8 mouse cellular contexts compared by ENCODE assay signal in the genomic region with DNA sequence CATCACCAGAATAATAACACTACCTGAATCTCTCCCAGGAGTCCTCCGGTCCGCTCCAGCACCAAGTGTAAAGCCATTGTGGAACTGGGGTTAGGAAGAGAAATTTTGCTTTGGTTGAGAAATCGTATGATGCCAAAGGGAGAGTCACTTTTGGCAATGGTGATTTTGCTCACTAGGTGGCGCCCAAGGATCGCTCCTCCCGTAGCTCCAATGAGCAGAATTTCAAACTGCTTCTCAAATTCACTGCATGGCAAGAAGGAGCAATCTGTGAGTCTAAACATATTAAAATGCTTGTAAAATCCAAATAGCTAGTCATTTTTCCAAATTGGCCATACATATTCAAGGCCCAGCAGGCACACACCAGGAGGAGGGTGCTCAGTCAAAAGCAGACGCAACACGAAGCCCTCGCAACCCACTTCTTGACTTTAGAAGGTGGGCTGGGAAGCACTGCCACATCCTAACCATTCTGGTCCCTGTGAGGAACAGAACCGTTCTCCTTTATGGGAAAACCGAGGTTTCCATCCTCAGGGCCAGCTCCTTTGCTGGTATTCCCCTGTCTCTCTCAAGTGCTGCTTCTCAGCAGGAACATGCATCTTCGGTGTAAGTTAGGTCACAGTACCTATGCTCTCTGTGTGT.
DNase-seq lines count a peak whose midpoint lies in the region; ATAC-seq lines count a peak whose summit lies in the region.
"Had no signal": no experiment of that assay in that cellular context is flagged by ENCODE, and none has a peak within 500 bp of the region (broad histone marks: within the 10 kb centered on the region; RNA-seq: fewer than 3 reads in every experiment).

No protein-coding gene starts in this region.

- no peaks in the 10 kb centered on the region for H3K4me1 ChIP-seq in forebrain, embryonic 11.5 days (replicated peaks; ENCODE audit: control insufficient read depth, insufficient read depth, low read length)
- H3K4me1 ChIP-seq in hindbrain, embryonic 13.5 days (replicated peaks) = no peaks in the 10 kb centered on the region
- H3K4me1 ChIP-seq: stomach, embryonic 15.5 days had no signal

- peak; percentile 44; the same call in 1 of the 2 replicates for ATAC-seq in forebrain, embryonic 11.5 days (replicated peaks; ENCODE audit: low FRiP score)
- ATAC-seq in hindbrain, embryonic 13.5 days (ENCODE audit: low FRiP score) = peak; percentile 54

- no peaks in the 10 kb centered on the region for H3K9me3 ChIP-seq in forebrain, embryonic 11.5 days (ENCODE audit: control insufficient read depth, low read length)
- no peaks in the 10 kb centered on the region for H3K9me3 ChIP-seq in hindbrain, embryonic 13.5 days
- H3K9me3 ChIP-seq: stomach, embryonic 15.5 days had no signal

- H3K27me3 ChIP-seq in forebrain, embryonic 11.5 days (ENCODE audit: control insufficient read depth, insufficient read depth, low read length) = no peaks in the 10 kb centered on the region
- H3K27me3 ChIP-seq in hindbrain, embryonic 13.5 days = no peaks in the 10 kb centered on the region
- H3K27me3 ChIP-seq: stomach, embryonic 15.5 days had no signal

- no peak overlapping the region for H3K4me2 ChIP-seq in forebrain, embryonic 11.5 days (ENCODE audit: low read depth, low read length, severe bottlenecking)
- no peak overlapping the region for H3K4me2 ChIP-seq in hindbrain, embryonic 13.5 days
- H3K4me2 ChIP-seq: stomach, embryonic 15.5 days had no signal

- H3K36me3 ChIP-seq in forebrain, embryonic 11.5 days (ENCODE audit: control insufficient read depth, insufficient read depth, low read length) = no peaks in the 10 kb centered on the region
- H3K36me3 ChIP-seq in hindbrain, embryonic 13.5 days = no peaks in the 10 kb centered on the region
- H3K36me3 ChIP-seq: stomach, embryonic 15.5 days had no signal

- 51% methylated on average over 12 of the region's 12 CpGs for whole genome bisulfite sequencing in forebrain, embryonic 11.5 days
- WGBS in hindbrain, embryonic 13.5 days = 53% methylated on average over 12 of the region's 12 CpGs

- peak; percentile 83 for DNase-seq in NIH3T3 (ENCODE audit: low read depth)
- peak; percentile 4 for DNase-seq in c-Kit-negative CD71-positive TER-119-positive erythroid progenitor cells, embryonic 14.5 days (ENCODE audit: low read depth, low spot score)
- DNase-seq in forebrain, embryonic 11.5 days (ENCODE audit: low spot score) = peak; percentile 85
- peak; percentile 84 to 96 for DNase-seq in left cerebral cortex, adult 18-20 months (ENCODE audit: low spot score in 2 of 2)
- peak; percentile 78 for DNase-seq in mesoderm, embryonic 11.5 days (ENCODE audit: low read depth, low spot score)
- DNase-seq in right cerebral cortex, postnatal 25 days = peak; percentile 77

- H3K9ac ChIP-seq in forebrain, embryonic 11.5 days (ENCODE audit: low read length) = no peak overlapping the region
- no peak overlapping the region for H3K9ac ChIP-seq in hindbrain, embryonic 13.5 days
- H3K9ac ChIP-seq: stomach, embryonic 15.5 days had no signal

- no peak overlapping the region for H3K4me3 ChIP-seq in forebrain, embryonic 11.5 days (ENCODE audit: low read depth, low read length)
- no peak overlapping the region for H3K4me3 ChIP-seq in hindbrain, embryonic 13.5 days
- H3K4me3 ChIP-seq: stomach, embryonic 15.5 days had no signal

- H3K27ac ChIP-seq in forebrain, embryonic 11.5 days (ENCODE audit: low read depth, low read length) = no peak overlapping the region
- H3K27ac ChIP-seq in hindbrain, embryonic 13.5 days = no peak overlapping the region
- H3K27ac ChIP-seq: stomach, embryonic 15.5 days had no signal

Comparison
In these comparisons a context has a peak if more than half of its experiments do, and no peak if none do; other contexts are left out.
1. DNase-seq: peak in every context shown above with its lines; median percentile 90 in left cerebral cortex, adult 18-20 months; 85 in forebrain, embryonic 11.5 days; 83 in NIH3T3; 78 in mesoderm, embryonic 11.5 days; 77 in right cerebral cortex, postnatal 25 days; 4 in c-Kit-negative CD71-positive TER-119-positive erythroid progenitor cells, embryonic 14.5 days.